Mouse (Mus musculus): ENCODE results near the gene Gtpbp1. TPM values are rescaled to one million over a fixed set of nuclear protein-coding genes. Genes with fewer than 3 reads are reported as not detected.

Gtpbp1 gene
- total and polyA plus RNA-seq, 3 experiments = 26.9 to 30.1 (median 27.0) TPM

DNA sequence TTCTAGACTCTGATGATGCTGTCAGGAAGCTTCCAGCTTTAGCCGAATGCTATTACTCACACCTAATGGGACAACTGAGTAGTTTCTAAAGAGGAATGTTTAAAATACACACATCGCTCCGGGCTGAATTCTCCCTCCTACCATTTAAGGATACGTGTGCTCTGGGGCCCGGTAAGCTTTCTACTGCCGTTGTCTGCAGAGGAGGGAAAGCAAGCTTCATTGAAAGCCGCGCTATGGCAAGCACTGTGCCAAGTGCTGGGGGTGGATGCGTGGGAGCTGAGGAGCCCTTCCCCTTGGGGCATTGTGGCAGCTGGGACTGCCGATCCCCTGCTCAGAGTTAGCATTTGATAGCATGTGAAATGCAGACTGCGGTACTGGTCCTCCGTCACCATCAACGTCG lies 34.2 kb upstream of the Gtpbp1 start:
- TF ChIP-seq CTCF (IDR thresholded peaks at IDR 0.05) (no peak), EP300 (IDR thresholded peaks at IDR 0.05; ENCODE audit: insufficient read depth, low read depth, low read length) (no peak), POLR2A (IDR thresholded peaks at IDR 0.05; ENCODE audit: insufficient read depth, low read depth, low read length) (no peak)
- intact Hi-C loops (cut with DNase I) = loop anchor here (5.0 kb wide), 1 partner anchor 86 kb away; the partner anchor contains the start of gene Sun2

GRCm38 (mm10) chr15:79657837-79658530 lies 32.7 kb upstream of the Gtpbp1 start:
- no peak for TF ChIP-seq POLR2A (IDR thresholded peaks at IDR 0.05; ENCODE audit: insufficient read depth, low read depth, low read length)
- peak; percentile 82 for TF ChIP-seq CTCF (IDR thresholded peaks at IDR 0.05)
- TF ChIP-seq EP300 (IDR thresholded peaks at IDR 0.05; ENCODE audit: insufficient read depth, low read depth, low read length) = no peak
- H3K27ac ChIP-seq = peak overlapping the region; percentile 98
- peaks cover 3% of the 10 kb centered on the region; the same call in 1 of the 2 replicates for H3K4me1 ChIP-seq (ENCODE audit: control insufficient read depth, insufficient read depth, low read length)
- H3K79me2 ChIP-seq (replicated peaks; ENCODE audit: control insufficient read depth, insufficient read depth, low read length) = no peaks in the 10 kb centered on the region
- 3% methylated on average over 16 of the region's 16 CpGs for WGBS
- peak overlapping the region; percentile 81 for H3K4me3 ChIP-seq
- H3K27me3 ChIP-seq (ENCODE audit: control insufficient read depth, insufficient read depth, low read length) = no peaks in the 10 kb centered on the region
- H3K9ac ChIP-seq (ENCODE audit: low read depth, low read length) = peak overlapping the region; percentile 76
- DNase-seq = peak; percentile 80 to 85
- intact Hi-C loops (cut with DNase I) = loop anchor here (1.0 to 5.0 kb wide), 2 partner anchors 12 to 84 kb away; partner anchors contain the start of genes Sun2 and Tomm22
- H3K36me3 ChIP-seq (ENCODE audit: control insufficient read depth, insufficient read depth, low read length) = no peaks in the 10 kb centered on the region; the same call in 1 of the 2 replicates

More for the DNA sequence above, 34.2 kb upstream of the Gtpbp1 start:
- H3K4me1 ChIP-seq (ENCODE audit: control insufficient read depth, insufficient read depth, low read length) = peaks cover 3% of the 10 kb centered on the region; the same call in 1 of the 2 replicates
- no peak for DNase-seq
- H3K79me2 ChIP-seq (replicated peaks; ENCODE audit: control insufficient read depth, insufficient read depth, low read length) = no peaks in the 10 kb centered on the region
- no peak overlapping the region for H3K27ac ChIP-seq
- WGBS = 88% methylated on average over 14 of the region's 14 CpGs
- H3K36me3 ChIP-seq (ENCODE audit: control insufficient read depth, insufficient read depth, low read length) = no peaks in the 10 kb centered on the region; the same call in 1 of the 2 replicates
- H3K27me3 ChIP-seq (ENCODE audit: control insufficient read depth, insufficient read depth, low read length) = no peaks in the 10 kb centered on the region
- H3K9ac ChIP-seq (ENCODE audit: low read depth, low read length) = no peak overlapping the region
- H3K4me3 ChIP-seq = no peak overlapping the region

DNA sequence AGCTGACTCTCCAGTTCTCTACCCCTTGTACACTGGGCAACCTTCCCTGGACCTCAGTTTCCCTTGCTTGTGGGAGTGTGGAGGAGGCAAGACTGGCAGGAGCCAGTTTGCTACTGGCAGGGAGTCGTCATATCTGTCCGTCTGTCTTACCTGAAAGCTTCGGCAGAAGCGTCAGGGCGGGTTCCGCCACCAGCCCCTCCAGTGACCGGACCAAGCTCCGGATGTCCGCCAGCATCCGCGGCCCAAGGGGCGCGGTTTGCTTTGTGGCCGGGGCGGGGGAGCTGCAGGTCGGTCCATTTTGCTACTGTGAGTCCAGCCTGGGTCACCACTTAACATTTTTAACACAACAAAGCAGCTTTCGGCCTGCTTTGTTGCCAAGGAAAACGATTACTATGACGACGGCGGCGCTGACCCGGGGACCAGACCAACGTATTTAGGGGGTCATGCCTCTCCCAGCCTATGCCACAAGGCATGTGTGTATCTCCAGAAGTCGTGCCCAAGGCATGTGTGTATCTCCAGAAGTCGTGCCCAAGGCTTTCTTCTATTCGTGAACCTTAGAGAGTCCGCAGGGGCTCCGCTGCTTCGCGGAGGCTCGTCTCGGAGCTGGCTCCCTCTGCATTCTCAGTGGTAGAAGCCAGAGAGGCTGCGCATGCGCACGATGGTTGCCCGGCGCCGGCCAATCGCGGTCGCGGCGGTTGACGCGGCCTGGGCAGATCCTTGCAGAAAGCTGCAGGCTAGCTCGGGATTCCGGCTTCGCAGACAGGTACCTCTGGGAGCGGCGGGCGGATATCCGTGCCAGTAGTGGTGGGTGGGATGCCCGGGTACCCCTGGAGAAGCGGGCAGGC lies 31.9 kb upstream of the Gtpbp1 start, which contains the start of the genes Fam227a and Cby1:
Gene Fam227a (minus strand): TSS at position 426 of the 845 bp plus-strand sequence.
Gene Cby1 (plus strand): TSS at position 669 of the 845 bp plus-strand sequence.
- Histone ChIP-seq H3K9ac (ENCODE audit: low read depth, low read length) (peak within 1 kb of the TSS; percentile 85), H3K4me3 (peak within 1 kb of the TSS; percentile 81), H3K4me1 (ENCODE audit: control insufficient read depth, insufficient read depth, low read length) (peaks cover 3% of the 10 kb centered on the region; the same call in 1 of the 2 replicates), H3K36me3 (ENCODE audit: control insufficient read depth, insufficient read depth, low read length) (no peaks in the 10 kb centered on the region; the same call in 1 of the 2 replicates), H3K27me3 (ENCODE audit: control insufficient read depth, insufficient read depth, low read length) (no peaks in the 10 kb centered on the region), H3K27ac (peak within 1 kb of the TSS; percentile 98), H3K79me2 (replicated peaks; ENCODE audit: control insufficient read depth, insufficient read depth, low read length) (no peaks in the 10 kb centered on the region)
- under 1% methylated on average over 55 of the region's 55 CpGs for WGBS
- peak; percentile 96 for DNase-seq
- intact Hi-C loops (cut with DNase I) = loop anchor here (1.0 to 5.0 kb wide), 2 partner anchors 12 to 84 kb away; partner anchors contain the start of genes Sun2 and Tomm22
- TF ChIP-seq CTCF (IDR thresholded peaks at IDR 0.05) = no peak
- peak; percentile 63 for TF ChIP-seq POLR2A (IDR thresholded peaks at IDR 0.05; ENCODE audit: insufficient read depth, low read depth, low read length)

DNA sequence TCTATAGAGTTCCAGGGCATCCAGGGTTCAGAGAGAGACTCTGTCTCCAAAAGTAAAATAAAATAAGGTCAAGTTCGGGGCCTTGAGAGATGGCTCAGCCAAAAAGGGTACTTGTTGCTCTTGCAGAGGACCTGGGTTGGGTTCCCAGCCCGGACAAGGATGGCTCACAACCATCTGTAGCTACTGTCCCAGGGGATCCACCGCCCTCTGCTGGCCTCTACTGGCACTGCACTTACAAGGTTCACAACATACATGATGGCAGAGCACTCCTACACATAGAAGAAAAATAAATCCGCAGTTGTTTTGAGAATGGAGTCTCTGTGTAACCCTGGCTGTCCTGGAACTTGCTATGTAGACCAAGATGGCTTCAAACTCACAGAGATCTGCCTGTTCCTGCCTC lies 28.8 kb upstream of the Gtpbp1 start:
- WGBS = 71% methylated on average over 4 of the region's 4 CpGs

GRCm38 (mm10) chr15:79664666-79665065 lies 26.0 kb upstream of the Gtpbp1 start:
- intact Hi-C loops (cut with DNase I) = no loop called here
- H3K27ac ChIP-seq = no peak overlapping the region

More for the DNA sequence above, 28.8 kb upstream of the Gtpbp1 start:
- Histone ChIP-seq H3K4me1 (ENCODE audit: control insufficient read depth, insufficient read depth, low read length) (peaks cover 3% of the 10 kb centered on the region; the same call in 1 of the 2 replicates), H3K27ac (no peak overlapping the region), H3K36me3 (ENCODE audit: control insufficient read depth, insufficient read depth, low read length) (no peaks in the 10 kb centered on the region; the same call in 1 of the 2 replicates), H3K27me3 (ENCODE audit: control insufficient read depth, insufficient read depth, low read length) (no peaks in the 10 kb centered on the region), H3K4me3 (no peak overlapping the region), H3K9ac (ENCODE audit: low read depth, low read length) (no peak overlapping the region), H3K79me2 (replicated peaks; ENCODE audit: control insufficient read depth, insufficient read depth, low read length) (no peaks in the 10 kb centered on the region)
- DNase-seq = peak in 1 of 2 experiments; percentile 42
- intact Hi-C loops (cut with DNase I) = no loop called here
- TF ChIP-seq CTCF (IDR thresholded peaks at IDR 0.05) = peak; percentile 70
- TF ChIP-seq POLR2A (IDR thresholded peaks at IDR 0.05; ENCODE audit: insufficient read depth, low read depth, low read length) = no peak
- TF ChIP-seq EP300 (IDR thresholded peaks at IDR 0.05; ENCODE audit: insufficient read depth, low read depth, low read length) = no peak

More at GRCm38 (mm10) chr15:79664666-79665065, 26.0 kb upstream of the Gtpbp1 start:
- Histone ChIP-seq H3K9ac (ENCODE audit: low read depth, low read length) (no peak overlapping the region), H3K4me3 (no peak overlapping the region), H3K4me1 (ENCODE audit: control insufficient read depth, insufficient read depth, low read length) (no peaks in the 10 kb centered on the region), H3K79me2 (replicated peaks; ENCODE audit: control insufficient read depth, insufficient read depth, low read length) (no peaks in the 10 kb centered on the region), H3K27me3 (ENCODE audit: control insufficient read depth, insufficient read depth, low read length) (no peaks in the 10 kb centered on the region), H3K36me3 (ENCODE audit: control insufficient read depth, insufficient read depth, low read length) (no peaks in the 10 kb centered on the region; the same call in 1 of the 2 replicates)
- 90% methylated on average over 8 of the region's 8 CpGs for WGBS
- DNase-seq = no peak
- TF ChIP-seq EP300 (IDR thresholded peaks at IDR 0.05; ENCODE audit: insufficient read depth, low read depth, low read length) (no peak), POLR2A (IDR thresholded peaks at IDR 0.05; ENCODE audit: insufficient read depth, low read depth, low read length) (no peak), CTCF (IDR thresholded peaks at IDR 0.05) (no peak)
